Mouse (Mus musculus): ENCODE measurements around the gene Myl9. TPM values are rescaled to one million over a fixed set of nuclear protein-coding genes. Genes with fewer than 3 reads are reported as not detected.

Myl9 gene
- total RNA-seq (2021) = 42.3 and 50.9 TPM in 2 replicates
- long read RNA-seq, transcript Myl9-201 (4 exons, 1,128 nt) = major isoform, 11 of 14 reads
- long read RNA-seq, partial matches to known transcripts = 2 of 14 reads
- long read RNA-seq, other reads (novel, unspliced or antisense) = 1 of 14 reads

- peak; percentile 42 for DNase-seq
Observed at GRCm38 (mm10) chr2:156774738-156775454, at the start of gene Myl9. Gene Myl9, plus strand, starts transcription at chr2:156775420.

- DNase-seq = no peak
Observed at GRCm38 (mm10) chr2:156726344-156726743, 48.9 kb upstream of the Myl9 start.

GRCm38 (mm10) chr2:156726878-156727277 is 48.3 kb upstream of the Myl9 start:
- DNase-seq = no peak

GRCm38 (mm10) chr2:156729537-156730469 is 45.4 kb upstream of the Myl9 start:
- DNase-seq = no peak

GRCm38 (mm10) chr2:156730501-156730921 is 44.7 kb upstream of the Myl9 start:
- DNase-seq = no peak

GRCm38 (mm10) chr2:156731592-156731991 is 43.6 kb upstream of the Myl9 start:
- no peak for DNase-seq

- peak; percentile 52 for DNase-seq
Observed at GRCm38 (mm10) chr2:156732109-156732508, 43.1 kb upstream of the Myl9 start.

- no peak for DNase-seq
Observed at GRCm38 (mm10) chr2:156735761-156736335, 39.4 kb upstream of the Myl9 start.

GRCm38 (mm10) chr2:156736846-156737245 is 38.4 kb upstream of the Myl9 start:
- no peak for DNase-seq

- peak; percentile 60 for DNase-seq
Observed at GRCm38 (mm10) chr2:156737976-156738375, 37.2 kb upstream of the Myl9 start.

- no peak for DNase-seq
Observed at GRCm38 (mm10) chr2:156741265-156741664, 34.0 kb upstream of the Myl9 start.

- no peak for DNase-seq
Observed at GRCm38 (mm10) chr2:156741998-156742397, 33.2 kb upstream of the Myl9 start.

- DNase-seq = no peak
Observed at GRCm38 (mm10) chr2:156743248-156743647, 32.0 kb upstream of the Myl9 start.

GRCm38 (mm10) chr2:156744414-156744813 is 30.8 kb upstream of the Myl9 start:
- DNase-seq = no peak

GRCm38 (mm10) chr2:156747315-156747714 is 27.9 kb upstream of the Myl9 start:
- peak; percentile 37 for DNase-seq

- no peak for DNase-seq
Observed at GRCm38 (mm10) chr2:156749687-156750086, 25.5 kb upstream of the Myl9 start.

GRCm38 (mm10) chr2:156756937-156757336 is 18.3 kb upstream of the Myl9 start:
- DNase-seq = no peak

- no peak for DNase-seq
Observed at GRCm38 (mm10) chr2:156760843-156761505, 14.2 kb upstream of the Myl9 start.

GRCm38 (mm10) chr2:156761521-156762278 is 13.5 kb upstream of the Myl9 start:
- DNase-seq = no peak

- DNase-seq = no peak
Observed at GRCm38 (mm10) chr2:156762499-156762898, 12.7 kb upstream of the Myl9 start.

GRCm38 (mm10) chr2:156763101-156763500 is 12.1 kb upstream of the Myl9 start:
- DNase-seq = peak; percentile 74
